Mouse (Mus musculus) bone marrow macrophage, adult 2 months (primary cell): ENCODE measurements around the gene Gm8138. TPM values are rescaled to one million over a fixed set of nuclear protein-coding genes. Genes with fewer than 3 reads are reported as not detected.
"Not testable (repeated sequence)": the region's sequence is repeated elsewhere in the genome, so short reads cannot be mapped to it uniquely, and the experiment has no call there.

Experiments
- H3K27ac ChIP-seq: 2 replicates; pipeline ENCODE4 v1.5.1; 2012; ENCODE audit warnings: low read depth, low read length; ENCODE audit not compliant: insufficient read depth
- H3K4me1 ChIP-seq: 2 replicates; pipeline ENCODE4 v1.6.1; 2012; ENCODE audit warnings: low read length; ENCODE audit not compliant: control insufficient read depth, insufficient read depth
- H3K4me3 ChIP-seq: 2 replicates; pipeline ENCODE4 v1.5.1; 2012; ENCODE audit warnings: mild to moderate bottlenecking, low read length, moderate library complexity; ENCODE audit not compliant: insufficient read depth
- polyA plus RNA-seq: library from polyadenylated mRNA; stranded (reverse); fragments of >200 nt; gene quantifications from 2 replicates; pipeline ENCODE4 v1.2.4, GENCODE M21; 2012; ENCODE audit not compliant: missing spikeins, insufficient read depth, insufficient read length

Gene Gm8138
- polyA plus RNA-seq, result not detected in 2 replicates

DNA sequence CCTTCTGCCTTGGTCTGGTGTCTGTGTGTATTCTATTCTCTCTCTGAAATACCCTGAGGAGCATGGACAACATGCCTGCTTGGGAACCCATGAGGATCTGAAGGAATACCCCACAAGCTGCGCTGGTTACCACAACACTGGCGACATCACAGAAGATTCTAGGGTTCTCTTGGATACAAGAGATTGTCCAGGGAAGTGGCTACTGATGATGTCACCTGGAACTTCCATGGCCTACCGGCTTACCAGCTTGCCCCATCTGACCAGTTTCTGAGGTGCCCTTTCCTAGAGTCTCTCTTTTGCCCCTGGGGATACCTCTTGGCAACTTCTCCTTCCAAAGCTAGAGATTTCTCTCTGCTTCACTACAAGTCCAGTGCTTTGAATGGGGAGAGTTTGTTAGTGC is at the start of gene Gm8138:
Gene Gm8138, minus strand, starts transcription at position 101 of the 400 bp plus-strand sequence.
- not testable (repeated sequence) for H3K4me1 ChIP-seq, H3K4me3 ChIP-seq, H3K27ac ChIP-seq

DNA sequence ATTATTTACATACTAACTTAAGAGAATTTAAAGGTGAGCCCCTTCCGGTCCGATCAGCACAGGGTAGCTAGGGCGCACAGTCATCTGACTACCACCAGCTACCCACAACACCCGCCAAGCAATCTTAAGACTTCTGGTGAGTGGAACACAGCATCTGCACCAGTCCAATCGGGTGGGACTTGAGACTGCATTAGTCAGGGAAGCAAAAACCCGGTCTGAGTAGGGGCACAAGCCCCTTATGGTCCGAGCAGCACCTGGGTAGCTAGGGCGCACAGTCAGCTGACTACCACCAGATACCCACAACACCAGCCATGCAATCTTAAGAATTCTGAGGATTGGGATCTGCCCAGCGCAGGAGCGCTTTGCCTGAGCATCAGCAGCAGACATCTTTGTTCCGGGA is 54.4 kb downstream of the Gm8138 start:
- H3K4me3 ChIP-seq, H3K4me1 ChIP-seq, H3K27ac ChIP-seq: not testable (repeated sequence)

Other genes with a start within 250 kb of the Gm8138 start
- not detected in 2 replicates for gene Gm7233, start 236.5 kb downstream of the Gm8138 start, polyA plus RNA-seq
- not detected in 2 replicates for gene Gm8122, start 181.0 kb downstream of the Gm8138 start, polyA plus RNA-seq
- gene Gm8126, start 157.7 kb downstream of the Gm8138 start, polyA plus RNA-seq, result not detected in 2 replicates
- 0.73 TPM in 1 of 2 replicates, not detected in the other for gene Gm9732, start 141.3 kb downstream of the Gm8138 start, polyA plus RNA-seq
- not detected in 2 replicates for gene Gm8127, start 122.5 kb downstream of the Gm8138 start, polyA plus RNA-seq
- not detected in 2 replicates for gene 1700001F09Rik, start 68.5 kb downstream of the Gm8138 start, polyA plus RNA-seq
- gene Gm5799, start 127.2 kb upstream of the Gm8138 start, polyA plus RNA-seq, result not detected in 2 replicates
- not detected in 2 replicates for gene Gm17654, start 162.8 kb upstream of the Gm8138 start, polyA plus RNA-seq
- not detected in 2 replicates for gene Gm10375, start 191.7 kb upstream of the Gm8138 start, polyA plus RNA-seq